In genomic region chr4:59301025-59301815, GRCm38 (mm10) we compare ENCODE assay signal across 23 mouse cellular contexts.
DNase-seq lines count a peak whose midpoint lies in the region; ATAC-seq lines count a peak whose summit lies in the region.
"Had no signal": no experiment of that assay in that cellular context is flagged by ENCODE, and none has a peak within 500 bp of the region (broad histone marks: within the 10 kb centered on the region; RNA-seq: fewer than 3 reads in every experiment).

No protein-coding gene starts in this region.

- H3K27ac ChIP-seq in liver, embryonic 11.5 days (ENCODE audit: low read depth, low read length) = no peak overlapping the region
- H3K27ac ChIP-seq in liver, embryonic 12.5 days = no peak overlapping the region
- H3K27ac ChIP-seq: embryonic facial prominence, embryonic 12.5 days; gastrocnemius, adult 2 months; heart, adult 2 months; heart, embryonic 13.5 days; hindbrain, embryonic 12.5 days; intestine, embryonic 15.5 days had no signal

- no peak for DNase-seq in liver, embryonic 11.5 days (ENCODE audit: low spot score)
- DNase-seq in 416B (ENCODE audit: low read depth) (peak; percentile 65), NIH3T3 (ENCODE audit: low read depth) (peak; percentile 71)
- DNase-seq in gastrocnemius, postnatal 36 days = no peak
- DNase-seq in layer of hippocampus, adult 11-12 months (ENCODE audit: low spot score) = no peak
- DNase-seq in T-cell, adult 2 months (ENCODE audit: low spot score) = no peak
- DNase-seq: adrenal gland, adult 2 months; adrenal gland, postnatal 25 days; cerebellum, adult 18-20 months; cerebellum, postnatal 10 days; gastrocnemius, adult 2 months; gastrocnemius, postnatal 25 days; heart, adult 2 months; heart, postnatal 4 days; kidney, adult 18-20 months had no signal

- no peaks in the 10 kb centered on the region for H3K9me3 ChIP-seq in liver, embryonic 11.5 days (ENCODE audit: control insufficient read depth, low read length)
- H3K9me3 ChIP-seq in liver, embryonic 12.5 days (replicated peaks) = no peaks in the 10 kb centered on the region
- H3K9me3 ChIP-seq: embryonic facial prominence, embryonic 12.5 days; hindbrain, embryonic 12.5 days; intestine, embryonic 15.5 days had no signal

- H3K4me1 ChIP-seq in liver, embryonic 11.5 days (replicated peaks; ENCODE audit: control insufficient read depth, insufficient read depth, low read length) = no peaks in the 10 kb centered on the region
- H3K4me1 ChIP-seq in liver, embryonic 12.5 days = no peaks in the 10 kb centered on the region
- H3K4me1 ChIP-seq: embryonic facial prominence, embryonic 12.5 days; hindbrain, embryonic 12.5 days; intestine, embryonic 15.5 days had no signal

- H3K4me2 ChIP-seq in liver, embryonic 11.5 days = no peak overlapping the region
- no peak overlapping the region for H3K4me2 ChIP-seq in liver, embryonic 12.5 days
- H3K4me2 ChIP-seq: embryonic facial prominence, embryonic 12.5 days; heart, embryonic 13.5 days; hindbrain, embryonic 12.5 days; intestine, embryonic 15.5 days had no signal

- no peak overlapping the region for H3K9ac ChIP-seq in liver, embryonic 11.5 days (ENCODE audit: low read depth, low read length)
- H3K9ac ChIP-seq in liver, embryonic 12.5 days = no peak overlapping the region
- H3K9ac ChIP-seq: embryonic facial prominence, embryonic 12.5 days; heart, embryonic 13.5 days; hindbrain, embryonic 12.5 days; intestine, embryonic 15.5 days had no signal

- no peaks in the 10 kb centered on the region for H3K27me3 ChIP-seq in liver, embryonic 11.5 days (replicated peaks; ENCODE audit: control insufficient read depth, insufficient read depth, low read length)
- no peaks in the 10 kb centered on the region for H3K27me3 ChIP-seq in liver, embryonic 12.5 days (replicated peaks)
- H3K27me3 ChIP-seq: embryonic facial prominence, embryonic 12.5 days; heart, embryonic 13.5 days; hindbrain, embryonic 12.5 days; intestine, embryonic 15.5 days had no signal

- WGBS in liver, embryonic 11.5 days = 81% methylated on average over 9 of the region's 9 CpGs
- 70% methylated on average over 9 of the region's 9 CpGs for WGBS in liver, embryonic 12.5 days (ENCODE audit: insufficient replicate concordance)

- intact Hi-C loops in gastrocnemius, postnatal 36 days (cut with DNase I) = no loop called here

- ATAC-seq in liver, embryonic 11.5 days (replicated peaks; ENCODE audit: low FRiP score) = 0 out of 2 replicates have a peak, but pooled peaks have one; percentile 20
- no peak for ATAC-seq in liver, embryonic 12.5 days
- ATAC-seq in megakaryocyte progenitor cell, adult 5-6 weeks (replicated peaks; ENCODE audit: poor library complexity) = 0 out of 2 replicates have a peak, but pooled peaks have one; percentile 20
- ATAC-seq: activated CD4-positive, CD25-positive, alpha-beta regulatory T cell, adult 4 months; forebrain, embryonic 14.5 days; intestine, embryonic 15.5 days had no signal

- H3K36me3 ChIP-seq in liver, embryonic 11.5 days (ENCODE audit: control insufficient read depth, insufficient read depth, low read length) = no peaks in the 10 kb centered on the region
- H3K36me3 ChIP-seq in liver, embryonic 12.5 days = no peaks in the 10 kb centered on the region
- H3K36me3 ChIP-seq: embryonic facial prominence, embryonic 12.5 days; heart, embryonic 13.5 days; hindbrain, embryonic 12.5 days; intestine, embryonic 15.5 days had no signal

- H3K4me3 ChIP-seq in liver, embryonic 11.5 days (ENCODE audit: low read depth, low read length) = no peak overlapping the region
- H3K4me3 ChIP-seq in liver, embryonic 12.5 days = no peak overlapping the region
- H3K4me3 ChIP-seq: embryonic facial prominence, embryonic 12.5 days; gastrocnemius, adult 2 months; heart, adult 2 months; heart, embryonic 13.5 days; hindbrain, embryonic 12.5 days; intestine, embryonic 15.5 days had no signal

Comparison
In these comparisons a context has a peak if more than half of its experiments do, and no peak if none do; other contexts are left out.
1. DNase-seq: peak in 416B (single experiment) and NIH3T3 (single experiment); none in liver, embryonic 11.5 days (single experiment), gastrocnemius, postnatal 36 days (0 of 2), layer of hippocampus, adult 11-12 months (single experiment) and T-cell, adult 2 months (single experiment).